Mouse (Mus musculus): Measurements from ENCODE around the gene Ydjc. TPM values are rescaled to one million over a fixed set of nuclear protein-coding genes. Genes with fewer than 3 reads are reported as not detected.

Gene Ydjc
- 19.4 TPM for polyA plus RNA-seq (2017; shearing (Covaris generic))

DNA sequence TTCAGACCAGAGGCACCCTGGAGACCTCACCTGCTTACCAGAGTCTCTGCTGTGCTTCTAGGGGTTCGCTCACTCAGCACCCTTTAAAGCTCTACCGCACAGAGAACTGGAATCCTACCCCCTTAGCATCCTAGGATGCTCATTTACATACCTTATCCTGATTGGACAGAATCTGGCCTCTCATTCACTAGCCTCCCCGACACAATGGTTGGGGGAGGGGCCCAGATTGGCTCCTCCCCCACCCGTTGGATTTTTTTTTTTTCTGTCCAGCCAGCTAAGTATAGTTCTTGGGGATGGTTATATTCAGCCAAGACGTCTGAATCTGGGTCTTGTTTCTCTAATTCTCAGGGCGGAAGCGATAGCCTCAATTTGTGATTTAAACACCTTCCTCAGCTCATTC lies at the start of gene Ydjc:
TSS of gene Ydjc (plus strand) at position 283 of the 400 bp plus-strand sequence.

DNA sequence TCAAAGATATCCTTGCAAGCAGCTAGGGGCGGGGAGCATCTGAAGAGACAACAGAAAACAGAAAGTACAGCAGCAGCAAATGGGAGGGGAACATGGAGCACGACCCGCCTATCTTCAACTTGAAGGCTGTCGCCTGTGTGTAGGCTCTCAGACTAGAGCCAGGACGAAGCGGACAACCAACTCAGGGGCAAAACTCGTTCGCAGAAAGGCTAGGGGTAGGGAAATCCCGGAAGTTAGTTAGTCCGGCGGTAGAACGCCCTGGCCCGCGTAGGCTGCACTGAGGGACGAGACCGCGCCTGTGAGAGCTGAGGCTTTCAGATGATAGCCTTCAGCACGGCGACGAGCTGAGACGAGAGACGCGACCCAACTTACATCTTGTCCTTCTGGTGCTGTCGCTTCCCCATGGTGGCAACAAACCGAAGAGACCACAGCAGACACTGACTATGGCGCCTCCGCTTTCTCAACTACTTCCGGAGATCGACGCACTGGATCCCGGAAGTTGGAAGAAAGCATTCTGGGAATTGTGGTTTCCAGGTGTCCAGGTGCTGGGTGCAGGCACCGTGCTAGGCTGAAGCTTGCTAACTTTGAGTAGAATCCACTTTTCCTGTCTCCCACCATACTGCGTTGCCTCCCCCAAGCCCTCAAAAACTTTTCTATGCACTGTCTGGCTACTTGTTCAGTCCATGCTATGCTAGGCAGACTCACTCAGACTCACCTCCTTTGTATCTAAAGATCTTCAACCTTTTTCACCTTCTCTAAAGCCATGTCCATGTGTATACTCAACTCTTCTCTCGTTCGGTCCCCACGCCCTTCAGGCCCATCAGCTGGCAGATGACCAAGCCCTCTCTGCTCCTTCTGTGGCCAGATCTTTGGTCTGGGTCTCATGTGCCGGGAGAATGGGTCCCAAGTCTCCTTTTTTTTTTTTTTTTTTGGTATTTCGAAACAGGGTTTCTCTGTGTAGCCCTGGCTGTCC lies 33.4 kb upstream of the Ydjc start, which contains the start of gene Ppil2:
TSS of gene Ppil2 (minus strand) at position 487 of the 973 bp plus-strand sequence.

DNA sequence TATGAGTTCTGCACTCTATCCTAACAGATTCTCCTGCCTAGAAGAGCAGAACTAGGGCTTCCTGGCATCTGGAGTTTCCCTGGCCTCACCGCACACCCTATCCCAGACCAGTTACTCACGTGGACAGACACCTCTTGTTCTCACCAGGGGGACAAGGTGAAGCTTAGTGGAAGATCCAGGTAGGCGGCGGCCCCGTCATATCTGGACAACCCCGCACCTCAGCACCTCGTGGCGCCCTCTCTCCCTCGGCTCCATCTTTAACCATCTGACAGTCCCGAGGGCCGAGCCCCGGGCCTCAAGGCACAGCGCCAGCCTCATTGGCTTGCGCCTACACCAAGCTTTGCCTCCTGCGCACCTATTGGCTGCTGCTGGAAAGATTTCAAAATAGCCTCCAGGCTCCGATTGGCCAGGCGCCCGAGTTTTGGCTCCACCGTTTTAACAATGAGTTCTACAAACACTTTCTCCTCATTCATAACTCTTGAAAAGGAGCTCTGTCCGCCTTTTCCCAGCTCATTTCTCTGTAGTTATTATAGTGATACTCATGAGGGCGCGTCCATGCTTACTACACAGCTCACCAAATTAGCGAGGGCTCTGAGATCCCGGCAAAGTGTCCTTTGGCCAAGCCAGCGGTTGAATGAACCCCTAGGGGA lies 19.4 kb upstream of the Ydjc start, which contains the start of gene 2610318N02Rik:
TSS of gene 2610318N02Rik (minus strand) at position 297 of the 650 bp plus-strand sequence.

DNA sequence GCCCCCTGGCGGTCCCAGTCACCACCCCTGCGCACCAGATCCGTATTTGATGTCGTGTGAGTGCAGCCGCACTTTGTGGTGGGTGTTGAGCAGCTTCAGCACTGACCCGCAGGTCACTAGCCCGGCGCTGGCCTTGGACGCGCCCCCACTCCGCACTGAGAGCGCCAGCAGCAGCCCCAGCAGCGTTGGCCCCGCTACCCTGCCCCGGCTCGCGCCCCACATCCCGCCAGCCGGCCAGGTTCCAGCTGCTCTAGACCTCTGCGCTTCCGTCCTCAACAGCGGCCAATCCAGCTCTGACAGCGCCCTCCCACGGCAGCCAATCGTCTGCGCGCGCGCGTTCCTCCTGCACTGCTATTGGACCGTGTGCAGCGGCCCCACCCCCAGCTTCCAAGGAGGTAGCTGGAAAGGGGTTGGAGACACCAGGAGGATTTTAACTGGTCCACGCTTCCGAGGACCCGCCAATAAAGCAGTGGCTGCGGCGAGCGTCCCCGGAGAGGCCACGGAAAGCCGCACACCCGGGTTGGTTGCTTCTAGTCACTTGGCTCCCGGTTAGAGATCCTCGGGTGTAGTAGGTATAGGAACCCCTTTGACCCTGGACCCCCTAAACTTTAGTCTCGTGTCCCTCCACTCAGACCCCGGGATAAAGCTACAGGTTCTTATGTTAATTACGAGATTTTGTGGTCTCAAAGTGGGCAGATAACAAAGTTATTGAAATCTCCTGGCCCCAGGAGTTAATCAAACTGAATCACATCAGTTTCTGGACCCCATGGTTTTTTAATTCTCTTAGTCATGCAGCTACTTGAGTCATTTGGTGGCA lies 12.1 kb upstream of the Ydjc start, which contains the start of gene Sdf2l1:
TSS of gene Sdf2l1 (minus strand) at position 295 of the 817 bp plus-strand sequence.

DNA sequence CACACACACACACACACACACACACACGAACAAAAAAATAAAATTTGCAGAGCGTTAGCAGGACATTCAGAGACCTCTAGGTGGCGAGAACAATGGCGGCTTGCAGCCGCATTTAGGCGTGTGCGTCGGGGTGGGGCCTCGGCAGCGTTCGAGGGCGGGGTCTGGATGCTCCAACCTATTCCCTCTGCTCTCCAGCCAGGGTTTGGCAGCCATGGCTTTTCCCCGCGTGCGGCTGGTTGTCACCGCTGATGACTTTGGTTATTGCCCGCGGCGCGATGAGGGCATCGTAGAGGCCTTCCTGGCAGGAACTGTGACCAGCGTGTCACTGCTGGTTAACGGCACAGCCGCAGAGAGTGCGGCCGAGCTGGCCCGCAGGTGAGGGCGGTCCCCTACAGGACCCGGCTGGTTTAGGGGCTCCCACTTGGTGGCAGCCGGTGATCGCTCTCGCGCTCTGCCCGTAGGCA lies 2.4 kb downstream of the Ydjc start, which contains the start of gene Ccdc116:
TSS of gene Ccdc116 (minus strand) at position 458 of the 464 bp plus-strand sequence.

DNA sequence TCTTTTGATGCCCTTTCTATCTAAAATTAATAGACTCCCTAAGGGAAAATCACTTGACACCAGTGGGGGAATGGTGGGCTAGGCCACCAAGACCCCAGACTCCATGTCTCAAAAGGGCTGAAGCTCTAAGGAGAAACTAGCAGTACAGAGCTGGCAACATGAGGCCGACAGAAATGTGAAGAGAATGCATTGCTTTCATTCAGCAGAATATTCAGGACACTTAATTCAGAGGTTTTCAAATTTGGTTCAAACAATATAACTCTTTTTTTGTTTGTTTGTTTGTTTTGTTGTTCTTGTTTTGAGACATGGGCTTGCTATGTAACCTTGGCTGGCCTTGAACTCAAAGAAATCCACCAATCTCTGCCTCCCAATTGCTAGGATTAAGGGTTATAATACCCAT lies 58.1 kb downstream of the Ydjc start, which contains the start of gene Ube2l3:
TSS of gene Ube2l3 (minus strand) at position 101 of the 400 bp plus-strand sequence.

DNA sequence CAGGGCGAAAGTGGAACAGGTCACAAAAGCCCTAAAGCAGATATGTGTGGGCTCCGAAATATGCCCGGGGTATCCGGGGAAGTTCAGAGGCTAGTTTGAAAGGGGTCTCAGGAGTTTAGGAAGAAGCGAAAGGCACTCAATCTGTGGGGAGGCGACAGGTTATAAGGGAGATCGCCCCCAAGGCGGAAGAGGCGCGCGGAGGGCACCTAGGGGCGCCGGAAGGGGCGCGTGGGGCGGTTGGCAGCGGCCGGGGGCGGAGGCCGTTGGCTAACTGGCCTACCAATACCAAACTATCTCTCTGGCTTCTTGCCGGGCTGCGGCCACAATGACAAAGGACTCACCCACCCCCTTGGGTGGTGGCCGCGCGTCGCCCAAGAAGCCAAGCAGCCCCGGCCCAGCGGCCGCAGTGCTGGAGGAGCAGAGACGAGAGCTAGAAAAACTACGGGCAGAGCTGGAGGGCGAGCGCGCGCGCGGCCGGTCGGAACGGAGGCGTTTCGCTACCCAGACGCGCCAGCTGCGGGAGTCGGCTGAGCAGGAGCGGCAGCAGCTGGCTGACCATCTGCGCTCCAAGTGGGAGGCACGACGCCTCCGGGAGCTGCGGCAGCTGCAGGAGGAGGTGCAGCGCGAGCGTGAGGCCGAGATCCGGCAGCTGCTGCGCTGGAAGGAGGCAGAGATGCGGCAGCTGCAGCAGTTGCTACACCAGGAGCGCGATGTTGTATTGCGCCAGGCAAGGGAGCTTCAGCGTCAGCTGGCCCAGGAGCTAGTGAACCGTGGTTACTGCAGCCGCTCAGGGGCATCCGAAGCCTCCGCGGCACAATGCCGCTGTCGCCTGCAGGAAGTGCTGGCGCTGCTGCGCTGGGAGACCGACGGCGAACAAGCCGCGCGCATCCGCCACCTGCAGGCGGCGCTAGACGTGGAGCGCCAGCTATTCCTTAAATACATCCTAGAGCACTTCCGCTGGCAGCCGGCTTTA lies 64.3 kb downstream of the Ydjc start, which contains the start of gene Rimbp3:
TSS of gene Rimbp3 (plus strand) at position 215 of the 973 bp plus-strand sequence.

Other genes with a start within 250 kb of the Ydjc start
- gene Ppm1f, start 248.2 kb upstream of the Ydjc start, polyA plus RNA-seq (2017; shearing (Covaris generic)): 22.9 TPM
- gene Mapk1, start 161.2 kb upstream of the Ydjc start, polyA plus RNA-seq (2017; shearing (Covaris generic)): 194 TPM
- gene Ypel1, start 74.9 kb upstream of the Ydjc start, polyA plus RNA-seq (2017; shearing (Covaris generic)): 3.6 TPM
- 247 TPM for gene Ppil2, start 33.4 kb upstream of the Ydjc start, polyA plus RNA-seq (2017; shearing (Covaris generic))
- 3.0 TPM for gene 2610318N02Rik, start 19.5 kb upstream of the Ydjc start, polyA plus RNA-seq (2017; shearing (Covaris generic))
- gene Sdf2l1, start 12.2 kb upstream of the Ydjc start, polyA plus RNA-seq (2017; shearing (Covaris generic)): 34.7 TPM
- 2.0 TPM for gene Ccdc116, start 2.6 kb downstream of the Ydjc start, polyA plus RNA-seq (2017; shearing (Covaris generic))
- gene Ube2l3, start 58.0 kb downstream of the Ydjc start, polyA plus RNA-seq (2017; shearing (Covaris generic)): 289 TPM
- not detected for gene Rimbp3, start 64.0 kb downstream of the Ydjc start, polyA plus RNA-seq (2017; shearing (Covaris generic))
- gene Hic2, start 89.0 kb downstream of the Ydjc start, polyA plus RNA-seq (2017; shearing (Covaris generic)): 2.4 TPM
- gene Tmem191c, start 131.5 kb downstream of the Ydjc start, polyA plus RNA-seq (2017; shearing (Covaris generic)): 145 TPM
- 0.29 TPM for gene Serpind1, start 186.8 kb downstream of the Ydjc start, polyA plus RNA-seq (2017; shearing (Covaris generic))

All from CD4-positive, CD25-positive, alpha-beta regulatory T cell (primary cell).